Mouse (Mus musculus) embryonic fibroblast, embryonic 13.5 days (primary cell): Measurements from ENCODE around the gene Mep1a. TPM values are rescaled to one million over a fixed set of nuclear protein-coding genes. Genes with fewer than 3 reads are reported as not detected.

ENCODE experiments used
- H3K27ac ChIP-seq: 2 replicates; pipeline ENCODE4 v1.5.1; 2012; ENCODE audit warnings: low read length, control low read depth, inconsistent platforms; ENCODE audit not compliant: insufficient read depth
- H3K4me1 ChIP-seq: 2 replicates; pipeline ENCODE4 v1.6.1; 2011; ENCODE audit warnings: low read length; ENCODE audit not compliant: control insufficient read depth, insufficient read depth
- H3K4me3 ChIP-seq: 2 replicates; pipeline ENCODE4 v1.5.1; 2011; ENCODE audit warnings: mild to moderate bottlenecking, control low read depth, low read length; ENCODE audit not compliant: insufficient read depth
- CTCF ChIP-seq: IDR thresholded peaks from 2 replicates; pipeline ENCODE4 v1.5.1; 2011; ENCODE audit warnings: mild to moderate bottlenecking, control low read depth, low read length, moderate library complexity, borderline replicate concordance; ENCODE audit not compliant: insufficient read depth
- POLR2A ChIP-seq: IDR thresholded peaks from 2 replicates; pipeline ENCODE4 v1.6.1; 2011; ENCODE audit warnings: low read depth, mild to moderate bottlenecking, control low read depth, low read length, moderate library complexity
- polyA plus RNA-seq: library from polyadenylated mRNA; stranded (reverse); fragments of >200 nt; gene quantifications from 2 replicates; pipeline ENCODE4 v1.2.4, GENCODE M21; 2011; ENCODE audit warnings: low read depth; ENCODE audit not compliant: missing spikeins, insufficient read length

Gene Mep1a
- polyA plus RNA-seq, 1 experiment, result not detected

GRCm38 (mm10) chr17:43434485-43434884, 68.1 kb downstream of the Mep1a start:
- no peak for TF ChIP-seq CTCF
- no peak for TF ChIP-seq POLR2A
- Histone ChIP-seq H3K4me1 (no peaks in the 10 kb centered on the region), H3K4me3 (no peak overlapping the region), H3K27ac (no peak overlapping the region)

- H3K27ac ChIP-seq, result no peak overlapping the region
- H3K4me3 ChIP-seq, result no peak overlapping the region
- TF ChIP-seq POLR2A, result no peak
- TF ChIP-seq CTCF, result no peak
- H3K4me1 ChIP-seq, result no peaks in the 10 kb centered on the region
These were observed 70.9 kb downstream of the Mep1a start for GRCm38 (mm10) chr17:43431692-43432091.

Other genes with a start within 250 kb of the Mep1a start
- not detected in 2 replicates for gene Adgrf1, start 232.5 kb downstream of the Mep1a start, polyA plus RNA-seq
- 3.4 and 7.0 TPM in 2 replicates for gene Adgrf5, start 142.4 kb downstream of the Mep1a start, polyA plus RNA-seq
- gene Ankrd66, start 40.8 kb upstream of the Mep1a start, polyA plus RNA-seq, result 0.38 TPM in 1 of 2 replicates, not detected in the other
- gene Pla2g7, start 65.3 kb upstream of the Mep1a start, polyA plus RNA-seq, result 38.7 and 58.4 TPM in 2 replicates
- not detected in 2 replicates for gene Tdrd6, start 127.5 kb upstream of the Mep1a start, polyA plus RNA-seq
- gene Slc25a27, start 164.4 kb upstream of the Mep1a start, polyA plus RNA-seq, result 2.0 and 2.7 TPM in 2 replicates
- gene Cyp39a1, start 164.6 kb upstream of the Mep1a start, polyA plus RNA-seq, result 4.6 and 6.4 TPM in 2 replicates